Mouse (Mus musculus): Measurements from ENCODE around the gene Cox7b. TPM values are rescaled to one million over a fixed set of nuclear protein-coding genes. Genes with fewer than 3 reads are reported as not detected.

The Cox7b gene
- total and polyA plus RNA-seq, 3 experiments = 222 to 804 (median 712) TPM

DNA sequence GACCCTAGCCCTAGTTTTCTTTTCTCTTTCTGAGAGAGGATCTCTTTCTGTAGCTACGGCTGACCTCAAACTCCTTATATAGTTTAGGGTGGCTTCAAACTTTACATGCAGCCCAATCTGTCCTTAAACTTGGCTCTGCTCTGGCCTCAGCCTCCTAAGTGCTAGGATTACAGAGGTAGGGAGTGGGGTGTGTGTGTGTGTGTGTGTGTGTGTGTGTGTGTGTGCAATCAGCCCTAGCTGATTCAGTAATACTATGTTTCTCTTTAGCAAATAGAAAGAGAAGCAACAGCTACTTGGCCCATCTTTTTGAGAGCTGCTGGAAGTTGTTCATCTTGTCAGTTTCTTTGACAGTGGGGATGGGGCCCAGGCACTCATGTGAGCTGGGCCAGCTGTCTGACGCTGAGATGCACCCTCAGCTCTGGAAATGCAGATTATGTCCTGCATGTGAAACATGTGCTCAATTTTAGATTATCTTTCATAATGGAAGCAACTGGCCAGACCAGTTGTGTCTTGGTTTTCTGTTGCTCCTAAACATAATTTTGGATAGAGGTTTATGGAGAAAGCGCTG, 21.8 kb downstream of the Cox7b start:
- DNase-seq (ENCODE audit: extremely low read depth) = no peak

DNA sequence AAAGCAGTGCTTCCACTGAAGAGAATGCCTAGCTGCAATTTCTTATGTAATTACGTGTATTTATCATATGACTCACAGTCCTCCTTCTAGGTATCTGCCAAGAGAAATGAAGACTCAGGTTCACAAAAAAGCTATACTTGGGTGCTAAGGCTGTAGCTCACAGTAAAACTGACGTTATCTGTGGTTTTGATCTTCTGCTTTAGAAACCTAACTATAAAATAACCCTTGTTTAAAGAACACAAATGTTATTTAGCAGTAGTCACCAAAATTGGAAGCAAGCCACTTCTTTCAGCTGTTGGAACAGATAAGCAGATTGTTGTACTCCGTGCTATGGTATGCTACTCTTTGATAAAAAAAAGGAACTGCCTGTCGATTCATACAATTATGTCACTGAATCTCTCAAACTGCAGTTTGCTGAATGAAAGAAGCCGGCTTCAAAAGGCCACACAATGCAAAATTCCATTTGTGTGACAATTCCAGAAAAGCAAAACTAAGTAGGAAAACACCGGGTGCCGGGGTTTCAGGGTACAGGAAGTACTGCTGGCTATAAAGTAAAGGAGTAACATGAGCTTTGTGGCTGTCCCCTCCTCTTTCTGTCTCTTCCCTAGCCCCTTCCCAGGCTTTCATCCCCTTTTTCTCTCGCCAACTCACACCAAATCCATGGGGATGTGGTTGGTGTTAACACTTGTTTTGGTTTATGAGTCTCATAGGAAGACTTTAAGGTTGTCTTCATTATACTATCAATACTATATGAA, 28.5 kb downstream of the Cox7b start:
- TF ChIP-seq CHD2 (IDR thresholded peaks at IDR 0.05; ENCODE audit: low read length) (no peak), PAX5 (IDR thresholded peaks at IDR 0.05; ENCODE audit: low read length) (no peak), BHLHE40 (IDR thresholded peaks at IDR 0.05; ENCODE audit: low read depth, low read length) (no peak), ETS1 (conservative IDR thresholded peaks at IDR 0.05; ENCODE audit: low read depth, low read length) (no peak), POLR2AphosphoS2 (IDR thresholded peaks at IDR 0.05; ENCODE audit: low read depth, low read length) (no peak), TBP (conservative IDR thresholded peaks at IDR 0.05; ENCODE audit: low read depth, low read length) (no peak), TCF12 (IDR thresholded peaks at IDR 0.05; ENCODE audit: low read depth, low read length) (no peak)
- dilution Hi-C loops (cut with MboI; ENCODE audit: extremely low pct_ligation_motif_present, extremely low pct_unique_long_range_greater_than_20kb, low sequenced_read_pairs) (no loop called here), in situ Hi-C loops (cut with MboI; ENCODE audit: low pct_ligation_motif_present, low pct_unique_long_range_greater_than_20kb, low sequenced_read_pairs) (no loop called here)
- Histone ChIP-seq H3K79me2 (replicated peaks; ENCODE audit: control insufficient read depth, extremely low read depth, insufficient read depth, poor library complexity, severe bottlenecking) (no peaks in the 10 kb centered on the region; the same call in 1 of the 2 replicates), H3K9me3 (replicated peaks; ENCODE audit: low read length) (no peaks in the 10 kb centered on the region), H3K36me3 (replicated peaks in 1 of 2; ENCODE audit: control insufficient read depth in 1 of 2, insufficient read depth in 1 of 2, low read length in 1 of 2) (peaks cover 0 to 2% of the 10 kb centered on the region in 2 experiments), H3K4me3 (replicated peaks in 1 of 3; ENCODE audit: low read depth in 2 of 3, low read length in 2 of 3, poor library complexity in 1 of 3) (no peak overlapping the region), H3K27me3 (replicated peaks) (no peaks in the 10 kb centered on the region), H3K4me1 (ENCODE audit: control insufficient read depth in 1 of 2, insufficient read depth in 2 of 2) (no peaks in the 10 kb centered on the region), H3K4me2 (ENCODE audit: insufficient read depth, low read depth, poor library complexity, severe bottlenecking) (no peak overlapping the region), H3K9ac (ENCODE audit: insufficient read depth, low read depth) (no peak overlapping the region), H3K27ac (ENCODE audit: insufficient read depth, low read depth) (no peak overlapping the region)
- DNase-seq (ENCODE audit: extremely low read depth) = no peak

More for the DNA sequence above, 21.8 kb downstream of the Cox7b start:
- H3K9ac ChIP-seq (ENCODE audit: insufficient read depth, low read depth) = no peak overlapping the region
- dilution Hi-C loops (cut with MboI; ENCODE audit: extremely low pct_ligation_motif_present, extremely low pct_unique_long_range_greater_than_20kb, low sequenced_read_pairs) (no loop called here), in situ Hi-C loops (cut with MboI; ENCODE audit: low pct_ligation_motif_present, low pct_unique_long_range_greater_than_20kb, low sequenced_read_pairs) (no loop called here)
- H3K27ac ChIP-seq (ENCODE audit: insufficient read depth, low read depth) = no peak overlapping the region
- H3K9me3 ChIP-seq (replicated peaks; ENCODE audit: low read length) = no peaks in the 10 kb centered on the region
- TF ChIP-seq CTCF (conservative IDR thresholded peaks at IDR 0.05 in 1 of 2, IDR thresholded peaks at IDR 0.05 in 1 of 2; ENCODE audit: low read depth in 2 of 2, low read length in 2 of 2) = no peak
- TF ChIP-seq ZC3H11A (IDR thresholded peaks at IDR 0.05; ENCODE audit: low read depth, low read length) = no peak
- TF ChIP-seq E2F4 (IDR thresholded peaks at IDR 0.05; ENCODE audit: insufficient replicate concordance, low read depth, low read length) = no peak
- no peak for TF ChIP-seq IRF4 (IDR thresholded peaks at IDR 0.05; ENCODE audit: low read depth, low read length)
- no peak for TF ChIP-seq NRF1 (IDR thresholded peaks at IDR 0.05; ENCODE audit: low read depth, low read length)
- TF ChIP-seq BHLHE40 (IDR thresholded peaks at IDR 0.05; ENCODE audit: low read depth, low read length) = no peak
- TF ChIP-seq MAFK (IDR thresholded peaks at IDR 0.05; ENCODE audit: insufficient replicate concordance, low read length) = no peak
- H3K79me2 ChIP-seq (replicated peaks; ENCODE audit: control insufficient read depth, extremely low read depth, insufficient read depth, poor library complexity, severe bottlenecking) = peaks cover 5% of the 10 kb centered on the region; the same call in 1 of the 2 replicates
- peaks cover 0 to 20% of the 10 kb centered on the region in 2 experiments; a peak in 1 of 4 replicates for H3K4me1 ChIP-seq (ENCODE audit: control insufficient read depth in 1 of 2, insufficient read depth in 2 of 2)
- no peak overlapping the region for H3K4me2 ChIP-seq (ENCODE audit: insufficient read depth, low read depth, poor library complexity, severe bottlenecking)
- no peaks in the 10 kb centered on the region for H3K27me3 ChIP-seq (replicated peaks)
- H3K36me3 ChIP-seq (replicated peaks in 1 of 2; ENCODE audit: control insufficient read depth in 1 of 2, insufficient read depth in 1 of 2, low read length in 1 of 2) = peaks cover 0 to 2% of the 10 kb centered on the region in 2 experiments
- H3K4me3 ChIP-seq (replicated peaks in 1 of 3; ENCODE audit: low read depth in 2 of 3, low read length in 2 of 3, poor library complexity in 1 of 3) = no peak overlapping the region
